Mouse (Mus musculus): ENCODE measurements around the gene Ralgps1.

DNA sequence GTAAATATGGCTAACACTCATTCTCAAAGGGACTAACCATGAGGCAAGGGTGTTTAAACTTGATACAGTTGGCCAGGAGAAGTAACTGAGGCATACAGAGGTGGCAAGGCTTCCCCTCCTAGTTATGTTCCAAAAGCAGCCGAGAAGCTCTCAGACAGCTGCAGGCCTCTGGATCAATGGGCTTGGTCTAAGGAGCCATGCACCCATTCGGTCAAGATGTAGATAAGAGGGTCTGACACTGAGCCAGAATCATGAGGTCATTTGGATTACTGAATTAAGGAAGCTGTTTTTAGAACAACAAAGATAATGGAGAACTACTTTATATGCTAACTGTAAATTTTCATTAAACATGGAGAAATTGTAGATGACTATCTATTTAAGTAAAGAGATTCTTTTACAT lies 244.0 kb downstream of the Ralgps1 start:
- TF ChIP-seq CTCF (IDR thresholded peaks at IDR 0.05; ENCODE audit: low read depth) (no peak), EP300 (optimal IDR thresholded peaks at IDR 0.05) (no peak)
